Mouse (Mus musculus) gastrocnemius, postnatal 36 days (tissue): ENCODE measurements around the gene Hoxa5. TPM values are rescaled to one million over a fixed set of nuclear protein-coding genes. Genes with fewer than 3 reads are reported as not detected.

Source experiments
- DNase-seq, 2 experiments: peaks; one replicate each; pipeline ENCODE4 v3.0.0; 2022
- intact Hi-C: fragments of 180-260 bp; cut with DNase I; formaldehyde crosslinking; loops from one replicate; pipeline ENCODE4 v1.15.1; 2025
- total RNA-seq, 2 experiments: library from RNA; stranded (reverse); gene quantifications; 2 replicates each; pipeline ENCODE4 v1.2.3; 2021

The Hoxa5 gene
- total RNA-seq, 2 experiments from 2014 or later = 1.6 to 2.0 TPM

- DNase-seq = no peak
- intact Hi-C loops = no loop called here
Observed at GRCm38 (mm10) chr6:52185834-52186233, 18.6 kb downstream of the Hoxa5 start.

- intact Hi-C loops = no loop called here
- no peak for DNase-seq
Observed at GRCm38 (mm10) chr6:52185222-52185621, 19.2 kb downstream of the Hoxa5 start.

GRCm38 (mm10) chr6:52184668-52185067 is 19.7 kb downstream of the Hoxa5 start:
- intact Hi-C loops = no loop called here
- DNase-seq = no peak

- DNase-seq = no peak
- intact Hi-C loops = no loop called here
Observed at GRCm38 (mm10) chr6:52183311-52184080, 20.9 kb downstream of the Hoxa5 start.

GRCm38 (mm10) chr6:52182793-52183192 is 21.6 kb downstream of the Hoxa5 start:
- intact Hi-C loops = no loop called here
- DNase-seq = no peak

- no peak for DNase-seq
- intact Hi-C loops = no loop called here
Observed at GRCm38 (mm10) chr6:52182030-52182429, 22.4 kb downstream of the Hoxa5 start.

GRCm38 (mm10) chr6:52180726-52181125 is 23.7 kb downstream of the Hoxa5 start:
- intact Hi-C loops = no loop called here
- DNase-seq = no peak

GRCm38 (mm10) chr6:52180213-52180710 is 24.1 kb downstream of the Hoxa5 start:
- DNase-seq = no peak
- intact Hi-C loops = no loop called here

GRCm38 (mm10) chr6:52179690-52180089 is 24.7 kb downstream of the Hoxa5 start:
- no peak for DNase-seq
- intact Hi-C loops = no loop called here

- DNase-seq = no peak
- intact Hi-C loops = no loop called here
Observed at GRCm38 (mm10) chr6:52178918-52179665, 25.3 kb downstream of the Hoxa5 start.

GRCm38 (mm10) chr6:52177806-52178205 is 26.6 kb downstream of the Hoxa5 start:
- intact Hi-C loops = no loop called here
- no peak for DNase-seq

GRCm38 (mm10) chr6:52177061-52177735 is 27.2 kb downstream of the Hoxa5 start, which contains the start of gene 5730596B20Rik:
Gene 5730596B20Rik (plus strand): TSS chr6:52177498.
- intact Hi-C loops = no loop called here
- DNase-seq = no peak

- no peak for DNase-seq
- intact Hi-C loops = no loop called here
Observed at GRCm38 (mm10) chr6:52176391-52176790, 28.0 kb downstream of the Hoxa5 start.

- no peak for DNase-seq
- intact Hi-C loops = no loop called here
Observed at GRCm38 (mm10) chr6:52175864-52176263, 28.5 kb downstream of the Hoxa5 start.

GRCm38 (mm10) chr6:52174968-52175751 is 29.2 kb downstream of the Hoxa5 start:
- intact Hi-C loops = no loop called here
- DNase-seq = no peak

- no peak for DNase-seq
- intact Hi-C loops = no loop called here
Observed at GRCm38 (mm10) chr6:52173648-52174047, 30.7 kb downstream of the Hoxa5 start.

- intact Hi-C loops = no loop called here
- peak; percentile 62 to 63 for DNase-seq
Observed at GRCm38 (mm10) chr6:52172501-52172900, 31.9 kb downstream of the Hoxa5 start.

- DNase-seq = no peak
- intact Hi-C loops = no loop called here
Observed at GRCm38 (mm10) chr6:52171938-52172337, 32.4 kb downstream of the Hoxa5 start.

- DNase-seq = no peak
- intact Hi-C loops = no loop called here
Observed at GRCm38 (mm10) chr6:52171331-52171730, 33.1 kb downstream of the Hoxa5 start.

- no peak for DNase-seq
- intact Hi-C loops = no loop called here
Observed at GRCm38 (mm10) chr6:52170898-52171223, 33.5 kb downstream of the Hoxa5 start.
